Mouse (Mus musculus) stomach, embryonic 16.5 days (tissue): ENCODE data around the gene Enpp5. TPM values are rescaled to one million over a fixed set of nuclear protein-coding genes. Genes with fewer than 3 reads are reported as not detected.

Source experiments
- ATAC-seq: fragments of 200-750 bp; cut with Nextera tagmentation; 2 replicates; pipeline ENCODE4 v1.8.0; 2017; ENCODE audit warnings: moderate number of reproducible peaks, moderate TSS enrichment; ENCODE audit not compliant: insufficient read depth, low FRiP score
- H3K27ac ChIP-seq: fragments of 300-500 bp; sonication (generic); 2 replicates; pipeline ENCODE4 v1.5.1; 2014; ENCODE audit warnings: low read length
- H3K27me3 ChIP-seq: fragments of 300-500 bp; sonication (generic); 2 replicates; pipeline ENCODE4 v1.6.1; 2014; ENCODE audit warnings: low read length, control low read depth, mixed read lengths; ENCODE audit not compliant: control insufficient read depth, insufficient read depth
- H3K36me3 ChIP-seq: fragments of 300-500 bp; sonication (generic); 2 replicates; pipeline ENCODE4 v1.6.1; 2014; ENCODE audit warnings: low read length; ENCODE audit not compliant: control insufficient read depth, insufficient read depth
- H3K4me1 ChIP-seq: fragments of 300-500 bp; sonication (generic); 2 replicates; pipeline ENCODE4 v1.6.1; 2014; ENCODE audit warnings: low read length, control low read depth, mixed read lengths; ENCODE audit not compliant: control insufficient read depth, insufficient read depth
- H3K4me2 ChIP-seq: fragments of 300-500 bp; sonication (generic); 2 replicates; pipeline ENCODE4 v1.6.1; 2014; ENCODE audit warnings: low read depth, low read length, mixed read lengths
- H3K4me3 ChIP-seq: fragments of 300-500 bp; sonication (generic); replicated peaks from 2 replicates; pipeline ENCODE4 v1.5.1; 2014; ENCODE audit warnings: mild to moderate bottlenecking, low read length
- H3K9ac ChIP-seq: fragments of 300-500 bp; sonication (generic); 2 replicates; pipeline ENCODE4 v1.6.1; 2014; ENCODE audit warnings: low read length
- H3K9me3 ChIP-seq: fragments of 300-500 bp; sonication (generic); replicated peaks from 2 replicates; pipeline ENCODE4 v1.6.1; 2016; ENCODE audit warnings: low read length, control low read depth; ENCODE audit not compliant: control insufficient read depth
- WGBS: fragments of 180-500 bp; shearing (Covaris S2); extraction: QIAGEN DNeasy Blood & Tissue Kit; methylation state at CpG from one replicate; pipeline ENCODE4 v1.1.7; 2014; 5-methylcytosine and 5-hydroxymethylcytosine counted together
- polyA plus RNA-seq: library from polyadenylated mRNA; unstranded; fragments of >200 nt; fragmentation: Nextera tagmentation; extraction: Ambion mirVana; gene quantifications from 2 replicates; pipeline ENCODE4 v1.2.1, GENCODE M21; 2015

Gene Enpp5
- polyA plus RNA-seq, 1 experiment from 2014 or later: 33.2 TPM

DNA sequence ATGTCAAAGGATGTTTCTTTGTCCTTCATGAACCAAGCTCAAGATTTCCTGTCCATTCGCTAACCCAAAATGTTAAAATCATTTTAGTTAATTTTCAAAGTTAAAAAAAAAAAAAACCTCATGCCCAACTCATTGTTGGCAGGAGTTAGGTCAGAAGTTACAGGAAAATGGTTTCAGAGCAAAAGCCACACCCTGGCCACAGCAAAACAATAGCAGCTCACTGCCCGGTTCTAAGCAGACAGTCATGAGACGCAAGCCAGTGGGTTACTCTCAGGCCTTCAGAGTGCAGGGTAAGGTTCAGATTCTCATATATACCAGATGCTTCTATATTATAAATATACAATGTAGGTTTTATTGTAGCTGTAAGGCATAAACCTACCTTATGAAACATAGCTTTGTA lies 29.7 kb downstream of the Enpp5 start:
- no peak for ATAC-seq
- Histone ChIP-seq H3K9ac (no peak overlapping the region), H3K27ac (no peak overlapping the region), H3K27me3 (no peaks in the 10 kb centered on the region), H3K9me3 (no peaks in the 10 kb centered on the region), H3K4me3 (no peak overlapping the region), H3K4me1 (no peaks in the 10 kb centered on the region; the same call in 1 of the 2 replicates), H3K4me2 (no peak overlapping the region), H3K36me3 (no peaks in the 10 kb centered on the region)
- WGBS: 69% methylated on average over 3 of the region's 3 CpGs

GRCm38 (mm10) chr17:44116584-44116983 lies 38.0 kb downstream of the Enpp5 start:
- H3K27ac ChIP-seq: no peak overlapping the region
- no peaks in the 10 kb centered on the region for H3K36me3 ChIP-seq
- no peak overlapping the region for H3K4me2 ChIP-seq
- H3K4me1 ChIP-seq: no peaks in the 10 kb centered on the region
- no peaks in the 10 kb centered on the region for H3K27me3 ChIP-seq
- no peak for ATAC-seq
- no peak overlapping the region for H3K9ac ChIP-seq
- WGBS: 80% methylated on average over 2 of the region's 2 CpGs
- H3K9me3 ChIP-seq: no peaks in the 10 kb centered on the region
- H3K4me3 ChIP-seq: no peak overlapping the region

DNA sequence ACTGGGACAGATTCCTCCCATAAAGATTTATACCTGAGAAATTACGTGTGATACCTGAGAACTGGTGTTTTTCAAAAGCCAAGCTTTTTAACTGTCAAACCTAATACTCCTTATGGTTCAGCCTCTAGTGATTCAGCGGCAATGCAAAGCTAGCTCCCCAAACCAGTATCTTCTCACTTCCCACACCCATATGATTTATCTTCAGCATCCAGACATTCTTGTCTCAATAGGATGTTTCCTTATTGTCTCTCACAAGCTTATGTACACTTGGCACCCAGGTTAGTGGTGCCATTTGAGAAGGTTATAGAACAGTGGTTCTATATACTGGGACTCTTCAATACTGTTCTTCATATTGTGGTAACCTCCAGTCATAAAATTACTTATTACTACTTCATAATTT lies 39.1 kb downstream of the Enpp5 start:
- H3K9ac ChIP-seq: no peak overlapping the region
- H3K36me3 ChIP-seq: no peaks in the 10 kb centered on the region
- H3K4me3 ChIP-seq: no peak overlapping the region
- WGBS: 57% methylated on average over 2 of the region's 2 CpGs
- H3K4me2 ChIP-seq: no peak overlapping the region
- no peaks in the 10 kb centered on the region for H3K9me3 ChIP-seq
- no peaks in the 10 kb centered on the region for H3K4me1 ChIP-seq
- no peak for ATAC-seq
- no peaks in the 10 kb centered on the region for H3K27me3 ChIP-seq
- H3K27ac ChIP-seq: no peak overlapping the region

DNA sequence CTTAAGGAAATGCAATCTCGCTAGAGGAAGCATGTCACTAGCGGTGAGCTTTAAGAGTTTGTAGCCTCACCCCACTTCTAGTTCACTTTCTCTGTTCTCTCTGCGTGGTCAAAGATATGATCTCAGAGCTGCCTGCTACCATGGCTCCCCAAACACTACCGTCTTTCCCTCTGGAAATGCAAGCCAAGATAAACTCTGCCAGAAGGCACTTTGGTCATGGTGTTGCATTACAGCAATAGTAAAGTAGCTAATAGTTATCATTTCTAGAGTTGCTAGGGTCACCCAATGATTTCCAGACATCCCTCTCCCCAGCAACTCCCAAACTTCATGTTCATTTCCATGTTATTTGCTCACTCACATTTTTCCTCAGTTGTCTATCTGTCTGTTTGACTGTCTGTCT lies 39.6 kb downstream of the Enpp5 start:
- no peak overlapping the region for H3K9ac ChIP-seq
- ATAC-seq: no peak
- no peaks in the 10 kb centered on the region for H3K9me3 ChIP-seq
- WGBS: 81% methylated on average over 4 of the region's 4 CpGs
- H3K27me3 ChIP-seq: no peaks in the 10 kb centered on the region
- no peak overlapping the region for H3K4me2 ChIP-seq
- no peak overlapping the region for H3K4me3 ChIP-seq
- no peaks in the 10 kb centered on the region for H3K4me1 ChIP-seq
- no peaks in the 10 kb centered on the region for H3K36me3 ChIP-seq
- no peak overlapping the region for H3K27ac ChIP-seq

- Histone ChIP-seq H3K9me3 (no peaks in the 10 kb centered on the region), H3K4me3 (no peak overlapping the region), H3K4me1 (no peaks in the 10 kb centered on the region), H3K9ac (no peak overlapping the region), H3K27me3 (no peaks in the 10 kb centered on the region), H3K36me3 (no peaks in the 10 kb centered on the region), H3K4me2 (no peak overlapping the region), H3K27ac (no peak overlapping the region)
- 64% methylated on average over 12 of the region's 12 CpGs for WGBS
- ATAC-seq: no peak
Measured at GRCm38 (mm10) chr17:44121366-44122100, 42.9 kb downstream of the Enpp5 start.

DNA sequence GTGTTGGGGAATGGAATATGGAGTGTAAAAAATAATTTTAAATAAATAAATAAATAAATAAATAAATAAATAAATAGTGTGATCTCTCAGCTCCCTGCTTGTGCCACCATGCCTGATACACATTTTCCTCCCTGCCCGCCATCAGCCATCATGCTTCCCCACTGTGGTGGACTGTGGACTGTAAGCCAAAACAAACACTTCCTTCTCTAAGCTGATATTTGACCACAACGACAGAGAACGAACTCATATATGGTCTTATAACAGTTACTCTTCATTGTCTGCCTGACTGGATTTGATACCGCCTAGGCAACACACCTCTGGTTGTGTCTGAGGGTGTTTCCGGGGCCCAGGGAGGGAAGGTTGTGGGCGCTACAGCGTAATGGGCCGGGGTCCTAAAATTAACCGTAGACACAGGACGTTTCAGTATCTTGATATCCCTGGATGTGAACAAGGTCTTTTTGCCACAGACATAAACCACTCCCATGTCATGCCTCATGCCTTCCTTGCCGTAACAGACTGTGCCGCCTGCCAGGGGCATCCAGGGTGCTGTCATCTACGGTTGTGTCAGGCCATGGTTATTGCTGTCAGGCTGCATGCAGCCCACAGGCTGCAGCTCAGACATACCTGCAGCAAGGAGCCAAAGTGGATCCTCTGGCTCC lies 50.6 kb downstream of the Enpp5 start:
- 81% methylated on average over 13 of the region's 13 CpGs for WGBS
- no peak overlapping the region for H3K4me3 ChIP-seq
- 0 out of 2 replicates have a peak, but pooled peaks have one; percentile 10 for ATAC-seq
- H3K9me3 ChIP-seq: 0 out of 2 replicates have a peak, but pooled peaks cover 4% of the 10 kb centered on the region
- no peak overlapping the region for H3K9ac ChIP-seq
- no peaks in the 10 kb centered on the region; the same call in 1 of the 2 replicates for H3K27me3 ChIP-seq
- H3K36me3 ChIP-seq: no peaks in the 10 kb centered on the region
- H3K4me1 ChIP-seq: no peaks in the 10 kb centered on the region
- H3K27ac ChIP-seq: no peak overlapping the region
- no peak overlapping the region for H3K4me2 ChIP-seq

GRCm38 (mm10) chr17:44130429-44130828 lies 51.8 kb downstream of the Enpp5 start:
- Histone ChIP-seq H3K36me3 (no peaks in the 10 kb centered on the region), H3K9me3 (0 out of 2 replicates have a peak, but pooled peaks cover 4% of the 10 kb centered on the region), H3K27me3 (no peaks in the 10 kb centered on the region; the same call in 1 of the 2 replicates), H3K9ac (no peak overlapping the region), H3K4me2 (no peak overlapping the region), H3K27ac (no peak overlapping the region), H3K4me1 (no peaks in the 10 kb centered on the region), H3K4me3 (no peak overlapping the region)
- WGBS: 10% methylated on average over 7 of the region's 7 CpGs
- ATAC-seq: no peak

DNA sequence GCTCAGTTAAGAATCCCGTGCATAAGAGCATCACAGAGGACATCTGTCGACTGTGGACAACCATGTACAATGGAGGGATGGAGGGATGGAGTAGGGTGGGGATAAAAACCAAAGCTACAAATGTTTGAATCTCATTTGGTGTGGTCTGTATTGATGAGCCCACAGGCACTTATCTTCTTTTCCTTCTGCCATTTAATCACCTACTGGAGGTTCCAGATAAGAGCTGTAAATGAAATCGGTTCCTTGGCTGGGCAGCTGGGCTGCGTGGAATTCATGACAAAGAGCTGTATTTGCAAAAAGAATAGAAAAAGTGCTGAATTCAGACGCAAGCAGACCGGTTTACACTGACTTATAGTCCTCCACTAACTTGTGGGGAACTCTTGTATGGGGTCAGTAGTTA lies 55.5 kb downstream of the Enpp5 start:
- H3K27me3 ChIP-seq: no peaks in the 10 kb centered on the region; the same call in 1 of the 2 replicates
- no peak overlapping the region for H3K4me2 ChIP-seq
- no peak for ATAC-seq
- no peaks in the 10 kb centered on the region for H3K4me1 ChIP-seq
- no peaks in the 10 kb centered on the region for H3K9me3 ChIP-seq
- no peaks in the 10 kb centered on the region for H3K36me3 ChIP-seq
- no peak overlapping the region for H3K27ac ChIP-seq
- WGBS: 49% methylated on average over 6 of the region's 6 CpGs
- no peak overlapping the region for H3K9ac ChIP-seq
- H3K4me3 ChIP-seq: no peak overlapping the region

GRCm38 (mm10) chr17:44134545-44134944 lies 55.9 kb downstream of the Enpp5 start:
- no peak overlapping the region for H3K4me2 ChIP-seq
- H3K4me1 ChIP-seq: no peaks in the 10 kb centered on the region
- no peaks in the 10 kb centered on the region for H3K9me3 ChIP-seq
- H3K27me3 ChIP-seq: no peaks in the 10 kb centered on the region; the same call in 1 of the 2 replicates
- H3K9ac ChIP-seq: no peak overlapping the region
- WGBS: 56% methylated on average over 9 of the region's 9 CpGs
- H3K4me3 ChIP-seq: peak overlapping the region; percentile 4; the same call in 1 of the 2 replicates
- H3K27ac ChIP-seq: no peak overlapping the region
- no peaks in the 10 kb centered on the region for H3K36me3 ChIP-seq
- ATAC-seq: no peak
